In genomic region chr1:179541502-179541901, GRCm38 (mm10) we compare ENCODE assay signal across 13 mouse cellular contexts. TPM values are rescaled to one million over a fixed set of nuclear protein-coding genes. Genes with fewer than 3 reads are reported as not detected.
DNase-seq lines count a peak whose midpoint lies in the region; ATAC-seq and TF ChIP-seq lines count a peak whose summit lies in the region.
"Had no signal": no experiment of that assay in that cellular context is flagged by ENCODE, and none has a peak within 500 bp of the region (broad histone marks: within the 10 kb centered on the region; RNA-seq: fewer than 3 reads in every experiment).

No protein-coding gene starts in this region.

- peaks cover 18% of the 10 kb centered on the region for H3K36me3 ChIP-seq in intestine, postnatal 0 days (ENCODE audit: control insufficient read depth, insufficient read depth)
- H3K36me3 ChIP-seq in intestine, embryonic 15.5 days: 0 out of 2 replicates have a peak, but pooled peaks cover 4% of the 10 kb centered on the region
- H3K36me3 ChIP-seq in stomach, postnatal 0 days (ENCODE audit: control insufficient read depth, insufficient read depth, low read length): peaks cover 9% of the 10 kb centered on the region

- H3K27ac ChIP-seq in intestine, postnatal 0 days (ENCODE audit: low read depth, low read length): no peak overlapping the region
- no peak overlapping the region for H3K27ac ChIP-seq in intestine, embryonic 15.5 days
- H3K27ac ChIP-seq in stomach, postnatal 0 days (replicated peaks): no peak overlapping the region
- H3K27ac ChIP-seq: embryonic facial prominence, embryonic 10.5 days; forebrain, embryonic 13.5 days; hindbrain, embryonic 14.5 days had no signal

- 66% methylated on average over 3 of the region's 3 CpGs for WGBS in intestine, postnatal 0 days
- WGBS in intestine, embryonic 15.5 days: 59% methylated on average over 3 of the region's 3 CpGs
- 63% methylated on average over 3 of the region's 3 CpGs for WGBS in stomach, postnatal 0 days

- TF ChIP-seq EP300 in stomach, postnatal 0 days (optimal IDR thresholded peaks at IDR 0.05): no peak

- no peak for ATAC-seq in intestine, postnatal 0 days
- no peak for ATAC-seq in intestine, embryonic 15.5 days
- ATAC-seq in stomach, postnatal 0 days (ENCODE audit: low FRiP score, low TSS enrichment): no peak
- ATAC-seq in erythroid progenitor cell, adult 5-6 weeks (replicated peaks; ENCODE audit: low FRiP score, poor library complexity, severe bottlenecking): no peak
- ATAC-seq: forebrain, embryonic 13.5 days had no signal

- no peak overlapping the region for H3K9ac ChIP-seq in intestine, postnatal 0 days (ENCODE audit: low read depth, low read length)
- H3K9ac ChIP-seq in intestine, embryonic 15.5 days: no peak overlapping the region
- no peak overlapping the region for H3K9ac ChIP-seq in stomach, postnatal 0 days (ENCODE audit: low read length)
- H3K9ac ChIP-seq: forebrain, embryonic 13.5 days; hindbrain, embryonic 14.5 days had no signal

- peak; percentile 30 for DNase-seq in thymus, postnatal 0 days (ENCODE audit: low spot score)
- no peak for DNase-seq in thymus, postnatal 36 days
- peak; percentile 84 for DNase-seq in ZHBTc4 (ENCODE audit: low read depth, low spot score)
- DNase-seq in stomach, postnatal 0 days (ENCODE audit: low spot score): no peak
- no peak for DNase-seq in right cerebral cortex, postnatal 10 days (ENCODE audit: low spot score in 2 of 2)
- DNase-seq: kidney, postnatal 14 days; lung, postnatal 4 days had no signal

- H3K4me2 ChIP-seq in intestine, postnatal 0 days (replicated peaks; ENCODE audit: low read depth): no peak overlapping the region
- no peak overlapping the region for H3K4me2 ChIP-seq in intestine, embryonic 15.5 days (replicated peaks)
- no peak overlapping the region for H3K4me2 ChIP-seq in stomach, postnatal 0 days (replicated peaks; ENCODE audit: low read depth)
- H3K4me2 ChIP-seq: forebrain, embryonic 13.5 days; hindbrain, embryonic 14.5 days had no signal

- H3K4me3 ChIP-seq in intestine, postnatal 0 days (ENCODE audit: low read depth, low read length): no peak overlapping the region
- no peak overlapping the region for H3K4me3 ChIP-seq in intestine, embryonic 15.5 days (replicated peaks)
- no peak overlapping the region for H3K4me3 ChIP-seq in stomach, postnatal 0 days (ENCODE audit: low read depth, low read length)
- H3K4me3 ChIP-seq: embryonic facial prominence, embryonic 10.5 days; forebrain, embryonic 13.5 days had no signal

- peak; percentile 58 for TF ChIP-seq CTCF in intestine, postnatal 0 days (IDR thresholded peaks at IDR 0.05; ENCODE audit: low read depth)
- peak; percentile 60 for TF ChIP-seq CTCF in stomach, postnatal 0 days (IDR thresholded peaks at IDR 0.05; ENCODE audit: low read depth)

- no peaks in the 10 kb centered on the region for H3K27me3 ChIP-seq in intestine, postnatal 0 days (replicated peaks; ENCODE audit: control insufficient read depth, insufficient read depth, low read length)
- H3K27me3 ChIP-seq in intestine, embryonic 15.5 days (replicated peaks): no peaks in the 10 kb centered on the region
- no peaks in the 10 kb centered on the region for H3K27me3 ChIP-seq in stomach, postnatal 0 days (ENCODE audit: control insufficient read depth, insufficient read depth, low read length)
- H3K27me3 ChIP-seq: forebrain, embryonic 13.5 days had no signal

- 0 out of 2 replicates have a peak, but pooled peaks cover 5% of the 10 kb centered on the region for H3K4me1 ChIP-seq in intestine, postnatal 0 days (replicated peaks; ENCODE audit: control insufficient read depth, insufficient read depth, low read length)
- H3K4me1 ChIP-seq in intestine, embryonic 15.5 days (replicated peaks): peaks cover 6% of the 10 kb centered on the region
- 0 out of 2 replicates have a peak, but pooled peaks cover 3% of the 10 kb centered on the region for H3K4me1 ChIP-seq in stomach, postnatal 0 days (replicated peaks; ENCODE audit: control insufficient read depth, insufficient read depth)

- no peaks in the 10 kb centered on the region for H3K9me3 ChIP-seq in intestine, postnatal 0 days (ENCODE audit: control insufficient read depth)
- H3K9me3 ChIP-seq in intestine, embryonic 15.5 days: no peaks in the 10 kb centered on the region
- no peaks in the 10 kb centered on the region for H3K9me3 ChIP-seq in stomach, postnatal 0 days (ENCODE audit: control insufficient read depth, low read length)
- H3K9me3 ChIP-seq: embryonic facial prominence, embryonic 10.5 days; forebrain, embryonic 13.5 days had no signal

RNA-seq across cellular contexts. Expression of gene Tfb2m, which starts 4.6 kb away (rescaled TPM):
- polyA plus RNA-seq in intestine, postnatal 0 days (2015; fragmentation: Nextera tagmentation; extraction: Ambion mirVana): 19.1 and 21.8 TPM in 2 replicates
- polyA plus RNA-seq in intestine, embryonic 15.5 days (2015; fragmentation: Nextera tagmentation; extraction: Ambion mirVana): 28.8 and 36.1 TPM in 2 replicates
- polyA plus RNA-seq in thymus, postnatal 0 days (2015; fragmentation: Nextera tagmentation; extraction: Ambion mirVana): 38.5 and 39.6 TPM in 2 replicates
- 28.7 and 31.6 TPM in 2 replicates for polyA plus RNA-seq in stomach, postnatal 0 days (2015; fragmentation: Nextera tagmentation; extraction: Ambion mirVana)
- 9.2 and 31.4 TPM in 2 replicates for total RNA-seq in erythroid progenitor cell, adult 5-6 weeks (2015; ENCODE audit: low replicate concordance)
- 7.9 and 13.0 TPM in 2 replicates for total RNA-seq in erythroid progenitor cell, adult 5-6 weeks (2017; ENCODE audit: low replicate concordance)

RNA-seq across cellular contexts. Expression of gene Cnst, which starts 4.7 kb away (rescaled TPM):
- 8.4 and 9.4 TPM in 2 replicates for polyA plus RNA-seq in intestine, postnatal 0 days (2015; fragmentation: Nextera tagmentation; extraction: Ambion mirVana)
- polyA plus RNA-seq in intestine, embryonic 15.5 days (2015; fragmentation: Nextera tagmentation; extraction: Ambion mirVana): 11.0 and 11.8 TPM in 2 replicates
- 18.0 and 18.8 TPM in 2 replicates for polyA plus RNA-seq in thymus, postnatal 0 days (2015; fragmentation: Nextera tagmentation; extraction: Ambion mirVana)
- polyA plus RNA-seq in stomach, postnatal 0 days (2015; fragmentation: Nextera tagmentation; extraction: Ambion mirVana): 8.8 and 9.9 TPM in 2 replicates
- total RNA-seq in erythroid progenitor cell, adult 5-6 weeks (2015; ENCODE audit: low replicate concordance): 33.2 and 37.3 TPM in 2 replicates
- 37.8 and 44.5 TPM in 2 replicates for total RNA-seq in erythroid progenitor cell, adult 5-6 weeks (2017; ENCODE audit: low replicate concordance)

RNA-seq across cellular contexts. Expression of gene Smyd3, which starts 23.7 kb away (rescaled TPM):
- 11.3 and 12.2 TPM in 2 replicates for polyA plus RNA-seq in intestine, postnatal 0 days (2015; fragmentation: Nextera tagmentation; extraction: Ambion mirVana)
- polyA plus RNA-seq in intestine, embryonic 15.5 days (2015; fragmentation: Nextera tagmentation; extraction: Ambion mirVana): 15.3 and 18.1 TPM in 2 replicates
- 34.5 and 36.2 TPM in 2 replicates for polyA plus RNA-seq in thymus, postnatal 0 days (2015; fragmentation: Nextera tagmentation; extraction: Ambion mirVana)
- 10.5 and 12.1 TPM in 2 replicates for polyA plus RNA-seq in stomach, postnatal 0 days (2015; fragmentation: Nextera tagmentation; extraction: Ambion mirVana)
- 0.42 and 0.72 TPM in 2 replicates for total RNA-seq in erythroid progenitor cell, adult 5-6 weeks (2015; ENCODE audit: low replicate concordance)
- 2.7 and 7.8 TPM in 2 replicates for total RNA-seq in erythroid progenitor cell, adult 5-6 weeks (2017; ENCODE audit: low replicate concordance)

Comparison
In these comparisons a context has a peak if more than half of its experiments do, and no peak if none do; other contexts are left out.
1. DNase-seq: peak in thymus, postnatal 0 days (single experiment) and ZHBTc4 (single experiment); none in thymus, postnatal 36 days (0 of 2), stomach, postnatal 0 days (single experiment) and right cerebral cortex, postnatal 10 days (0 of 2).